Mouse (Mus musculus): ENCODE measurements around the gene Hsf4. TPM values are rescaled to one million over a fixed set of nuclear protein-coding genes. Genes with fewer than 3 reads are reported as not detected.

Gene Hsf4
- total RNA-seq (2021): 1 to 10 TPM; 2.7 to 3.9 TPM
- 4.3 and 5.4 TPM in 2 replicates for polyA plus RNA-seq (2012; rRNA removed)
- long read RNA-seq, partial matches to known transcripts: 1 of 2 reads
- long read RNA-seq, other reads (novel, unspliced or antisense): 0 of 2 reads

DNA sequence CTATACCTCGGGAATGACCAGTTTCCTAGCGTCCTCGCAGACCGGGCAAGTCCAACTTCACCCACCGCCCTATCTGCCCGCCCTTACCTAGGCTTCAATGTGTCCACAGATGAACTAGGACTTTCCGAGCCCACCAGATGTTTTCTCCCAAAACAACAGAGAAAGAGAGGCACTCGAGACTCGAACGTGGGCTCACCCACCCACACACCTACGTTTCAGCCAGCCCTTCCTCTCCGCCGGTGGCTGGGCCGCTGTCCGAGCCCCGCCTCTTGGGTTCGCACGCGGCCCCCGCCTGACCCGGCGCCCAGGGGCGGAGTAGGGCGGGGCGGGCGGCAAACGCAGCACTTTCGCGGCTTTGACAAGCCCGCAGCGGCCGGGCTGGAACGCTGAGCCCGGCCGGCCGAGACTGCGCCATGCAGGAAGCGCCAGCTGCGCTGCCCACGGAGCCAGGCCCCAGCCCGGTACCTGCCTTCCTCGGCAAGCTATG lies at the start of gene Hsf4:
Hsf4 (plus strand) TSS at position 341 of the 487 bp plus-strand sequence.
- H3K27me3 ChIP-seq (ENCODE audit: control insufficient read depth, insufficient read depth, low read length): no peaks in the 10 kb centered on the region
- no peaks in the 10 kb centered on the region for H3K36me3 ChIP-seq (ENCODE audit: control insufficient read depth, insufficient read depth, low read length)
- H3K79me2 ChIP-seq (replicated peaks; ENCODE audit: control insufficient read depth, insufficient read depth, low read length): no peaks in the 10 kb centered on the region
- peaks cover 3% of the 10 kb centered on the region for H3K4me1 ChIP-seq (ENCODE audit: control insufficient read depth, insufficient read depth, low read length)
- H3K27ac ChIP-seq: peak within 1 kb of the TSS; percentile 75
- intact Hi-C loops (cut with DNase I): loop anchor here (10.0 kb wide), 1 partner anchor 615 kb away; no protein-coding TSS in a partner anchor
- peak within 1 kb of the TSS; percentile 45 for H3K4me3 ChIP-seq
- DNase-seq: peak; percentile 85 to 87
- TF ChIP-seq POLR2A (IDR thresholded peaks at IDR 0.05; ENCODE audit: insufficient read depth, low read depth, low read length) (peak; percentile 47; the same call in 1 of the 2 replicates), EP300 (IDR thresholded peaks at IDR 0.05; ENCODE audit: insufficient read depth, low read depth, low read length) (no peak)
- WGBS: 2% methylated on average over 42 of the region's 42 CpGs
- peak within 1 kb of the TSS; percentile 86 for H3K9ac ChIP-seq (ENCODE audit: low read depth, low read length)

DNA sequence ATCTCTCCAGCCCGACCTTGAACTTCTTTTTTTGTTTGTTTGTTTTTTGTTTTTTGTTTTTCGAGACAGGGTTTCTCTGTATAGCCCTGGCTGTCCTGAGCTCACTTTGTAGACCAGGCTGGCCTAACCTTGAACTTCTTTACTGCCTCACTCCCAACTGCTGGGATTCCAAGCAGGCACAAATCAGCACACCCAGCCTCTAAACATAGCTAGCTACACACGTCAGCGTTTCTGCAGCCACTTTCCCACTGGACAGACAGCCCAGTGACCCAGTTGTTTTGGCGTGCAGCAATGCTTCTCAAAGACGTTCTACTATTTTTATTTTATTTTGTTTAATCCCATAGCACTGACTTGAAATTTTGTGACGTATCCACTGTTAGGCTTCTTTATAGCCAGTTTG lies 45.8 kb upstream of the Hsf4 start:
- Histone ChIP-seq H3K36me3 (ENCODE audit: control insufficient read depth, insufficient read depth, low read length) (peaks cover 4% of the 10 kb centered on the region; the same call in 1 of the 2 replicates), H3K79me2 (replicated peaks; ENCODE audit: control insufficient read depth, insufficient read depth, low read length) (no peaks in the 10 kb centered on the region), H3K4me1 (ENCODE audit: control insufficient read depth, insufficient read depth, low read length) (peaks cover 2% of the 10 kb centered on the region; the same call in 1 of the 2 replicates), H3K27me3 (ENCODE audit: control insufficient read depth, insufficient read depth, low read length) (no peaks in the 10 kb centered on the region), H3K9ac (ENCODE audit: low read depth, low read length) (no peak overlapping the region), H3K4me3 (peak overlapping the region; percentile 82; the same call in 1 of the 2 replicates), H3K27ac (peak overlapping the region; percentile 87)
- DNase-seq: peak in 1 of 2 experiments; percentile 24
- TF ChIP-seq CTCF (IDR thresholded peaks at IDR 0.05): no peak
- TF ChIP-seq POLR2A (IDR thresholded peaks at IDR 0.05; ENCODE audit: insufficient read depth, low read depth, low read length): no peak
- TF ChIP-seq EP300 (IDR thresholded peaks at IDR 0.05; ENCODE audit: insufficient read depth, low read depth, low read length): no peak
- intact Hi-C loops (cut with DNase I): loop anchor here (2.0 kb wide), 3 partner anchors 31 to 65 kb away; partner anchors contain the start of genes 4931428F04Rik, B3gnt9 and Cbfb
- WGBS: 63% methylated on average over 7 of the region's 7 CpGs

DNA sequence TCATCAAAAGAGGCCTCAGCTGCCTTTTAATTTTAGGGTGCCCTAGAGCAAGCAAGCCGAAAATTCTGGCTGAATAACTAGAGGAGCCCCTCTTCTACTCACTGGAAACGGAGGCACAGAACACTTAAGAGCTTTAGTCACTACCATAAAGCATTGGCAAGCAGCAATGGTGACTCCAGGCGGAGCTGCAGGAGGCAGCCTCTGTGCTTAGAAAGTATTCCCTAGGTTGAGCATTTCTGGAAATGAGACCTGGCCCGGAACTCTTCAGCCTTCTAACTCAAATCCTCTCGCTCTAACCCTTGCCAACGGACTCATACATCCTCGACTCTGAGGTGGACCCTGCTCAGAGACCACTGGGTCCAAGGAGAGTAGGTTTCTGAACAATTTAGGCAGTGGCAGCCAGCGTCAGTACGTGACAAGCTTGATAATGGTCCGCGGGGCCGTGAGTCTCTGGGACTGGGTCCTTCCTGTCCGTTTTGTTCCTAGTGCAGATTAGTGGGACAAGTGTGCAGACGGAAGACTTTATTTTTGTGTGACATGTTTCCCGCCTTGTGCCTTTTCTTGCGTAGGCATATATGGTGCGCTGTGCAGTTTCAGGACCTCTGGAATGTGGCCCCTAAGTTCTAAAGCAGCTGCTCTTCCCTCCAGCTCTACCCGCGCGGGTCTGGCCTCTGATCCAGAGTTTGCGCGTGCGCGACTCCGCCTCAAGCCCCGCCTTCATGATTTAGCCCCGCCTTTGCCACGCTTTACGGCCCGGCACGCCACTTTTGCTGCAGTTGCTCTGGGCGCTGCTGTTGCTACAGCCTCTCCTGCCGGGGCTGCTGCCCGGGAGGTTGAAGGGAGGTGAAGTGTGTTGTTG lies 45.0 kb upstream of the Hsf4 start, which contains the start of gene D230025D16Rik:
D230025D16Rik (plus strand) TSS at position 733 of the 859 bp plus-strand sequence.
- Histone ChIP-seq H3K9ac (ENCODE audit: low read depth, low read length) (peak within 1 kb of the TSS; percentile 97), H3K27me3 (ENCODE audit: control insufficient read depth, insufficient read depth, low read length) (no peaks in the 10 kb centered on the region), H3K27ac (peak within 1 kb of the TSS; percentile 87), H3K4me3 (peak within 1 kb of the TSS; percentile 82), H3K4me1 (ENCODE audit: control insufficient read depth, insufficient read depth, low read length) (peaks cover 2% of the 10 kb centered on the region; the same call in 1 of the 2 replicates), H3K36me3 (ENCODE audit: control insufficient read depth, insufficient read depth, low read length) (peaks cover 4% of the 10 kb centered on the region; the same call in 1 of the 2 replicates), H3K79me2 (replicated peaks; ENCODE audit: control insufficient read depth, insufficient read depth, low read length) (0 out of 2 replicates have a peak, but pooled peaks cover 1% of the 10 kb centered on the region)
- peak; percentile 95 to 99 for DNase-seq
- TF ChIP-seq EP300 (IDR thresholded peaks at IDR 0.05; ENCODE audit: insufficient read depth, low read depth, low read length) (peak; percentile 35; the same call in 1 of the 2 replicates), CTCF (IDR thresholded peaks at IDR 0.05) (no peak), POLR2A (IDR thresholded peaks at IDR 0.05; ENCODE audit: insufficient read depth, low read depth, low read length) (peak; percentile 100)
- 3% methylated on average over 34 of the region's 34 CpGs for WGBS
- intact Hi-C loops (cut with DNase I): loop anchor here (2.0 kb wide), 3 partner anchors 30 to 64 kb away; partner anchors contain the start of genes 4931428F04Rik, B3gnt9 and Cbfb

DNA sequence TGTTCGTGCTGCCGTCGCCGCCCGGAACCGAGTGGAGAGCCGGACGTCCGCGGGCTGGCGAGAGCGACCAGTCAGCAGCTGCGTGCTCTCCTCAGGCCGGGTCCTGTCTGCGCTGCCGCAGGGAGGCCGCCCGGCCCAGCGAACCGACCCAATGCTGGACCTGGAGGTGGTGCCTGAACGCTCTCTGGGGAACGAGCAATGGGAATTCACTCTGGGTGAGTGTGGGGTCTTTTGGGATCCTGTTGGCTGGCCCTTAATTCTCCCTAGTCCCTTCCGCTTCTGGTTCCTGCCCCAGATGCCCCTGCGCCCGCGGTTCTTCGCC lies 44.4 kb upstream of the Hsf4 start:
- 0 out of 2 replicates have a peak, but pooled peaks cover 1% of the 10 kb centered on the region for H3K79me2 ChIP-seq (replicated peaks; ENCODE audit: control insufficient read depth, insufficient read depth, low read length)
- DNase-seq: no peak
- peaks cover 2% of the 10 kb centered on the region for H3K4me1 ChIP-seq (ENCODE audit: control insufficient read depth, insufficient read depth, low read length)
- no peak for TF ChIP-seq POLR2A (IDR thresholded peaks at IDR 0.05; ENCODE audit: insufficient read depth, low read depth, low read length)
- no peak for TF ChIP-seq EP300 (IDR thresholded peaks at IDR 0.05; ENCODE audit: insufficient read depth, low read depth, low read length)
- no peak for TF ChIP-seq CTCF (IDR thresholded peaks at IDR 0.05)
- peak overlapping the region; percentile 82 for H3K4me3 ChIP-seq
- peak overlapping the region; percentile 97 for H3K9ac ChIP-seq (ENCODE audit: low read depth, low read length)
- under 1% methylated on average over 27 of the region's 27 CpGs for WGBS
- intact Hi-C loops (cut with DNase I): loop anchor here (2.0 kb wide), 3 partner anchors 30 to 64 kb away; partner anchors contain the start of genes 4931428F04Rik, B3gnt9 and Cbfb
- H3K27me3 ChIP-seq (ENCODE audit: control insufficient read depth, insufficient read depth, low read length): no peaks in the 10 kb centered on the region
- H3K36me3 ChIP-seq (ENCODE audit: control insufficient read depth, insufficient read depth, low read length): peaks cover 4% of the 10 kb centered on the region; the same call in 1 of the 2 replicates
- peak overlapping the region; percentile 87 for H3K27ac ChIP-seq

DNA sequence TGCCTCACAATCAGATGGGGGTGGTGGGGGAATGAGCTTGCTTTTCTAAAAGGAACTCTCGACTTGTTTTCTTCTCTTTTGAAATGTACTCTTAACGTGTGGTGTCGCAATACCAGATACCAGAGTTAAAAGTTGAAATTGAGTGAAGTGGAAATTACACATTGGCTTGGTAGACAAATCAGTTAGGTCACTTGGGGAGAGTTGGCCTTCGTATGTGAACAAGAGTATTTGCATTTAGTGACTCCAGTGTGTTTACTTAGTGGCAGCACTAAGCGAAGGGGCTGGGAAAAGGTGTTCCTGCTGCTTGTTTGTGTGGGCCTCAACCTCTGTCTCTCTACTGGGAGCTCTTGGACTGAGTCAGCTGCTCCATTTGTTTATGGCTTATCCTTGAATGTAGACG lies 43.7 kb upstream of the Hsf4 start:
- peak overlapping the region; percentile 97 for H3K9ac ChIP-seq (ENCODE audit: low read depth, low read length)
- H3K4me3 ChIP-seq: peak overlapping the region; percentile 82
- TF ChIP-seq CTCF (IDR thresholded peaks at IDR 0.05): no peak
- TF ChIP-seq EP300 (IDR thresholded peaks at IDR 0.05; ENCODE audit: insufficient read depth, low read depth, low read length): no peak
- TF ChIP-seq POLR2A (IDR thresholded peaks at IDR 0.05; ENCODE audit: insufficient read depth, low read depth, low read length): no peak
- peaks cover 2% of the 10 kb centered on the region for H3K4me1 ChIP-seq (ENCODE audit: control insufficient read depth, insufficient read depth, low read length)
- H3K36me3 ChIP-seq (ENCODE audit: control insufficient read depth, insufficient read depth, low read length): peaks cover 4% of the 10 kb centered on the region; the same call in 1 of the 2 replicates
- H3K27me3 ChIP-seq (ENCODE audit: control insufficient read depth, insufficient read depth, low read length): no peaks in the 10 kb centered on the region
- H3K79me2 ChIP-seq (replicated peaks; ENCODE audit: control insufficient read depth, insufficient read depth, low read length): 0 out of 2 replicates have a peak, but pooled peaks cover 1% of the 10 kb centered on the region
- 12% methylated on average over 6 of the region's 6 CpGs for WGBS
- no peak for DNase-seq
- H3K27ac ChIP-seq: no peak overlapping the region
- intact Hi-C loops (cut with DNase I): loop anchor here (2.0 kb wide), 3 partner anchors 29 to 63 kb away; partner anchors contain the start of genes 4931428F04Rik, B3gnt9 and Cbfb
